12 mouse cellular contexts compared by ENCODE assay signal in genomic region chrY:90733656-90734333, GRCm38 (mm10). TPM values are rescaled to one million over a fixed set of nuclear protein-coding genes. Genes with fewer than 3 reads are reported as not detected.
DNase-seq lines count a peak whose midpoint lies in the region.
"Had no signal": no experiment of that assay in that cellular context is flagged by ENCODE, and none has a peak within 500 bp of the region (broad histone marks: within the 10 kb centered on the region; RNA-seq: fewer than 3 reads in every experiment).

No protein-coding gene starts in this region.

- peak; percentile 57 for DNase-seq in ES-CJ7 (ENCODE audit: low read depth, low spot score)
- peak; percentile 7 for DNase-seq in adrenal gland, adult 8-10 months
- peak; percentile 55 to 61 for DNase-seq in cerebellum, postnatal 4 days (ENCODE audit: low spot score in 2 of 2)
- peak; percentile 18 for DNase-seq in induced T-regulatory cell, adult 2 months (ENCODE audit: low read depth)
- DNase-seq in layer of hippocampus, adult 9-11 months = peak; percentile 32
- DNase-seq in retina, embryonic 14.5 days (ENCODE audit: low spot score) = peak; percentile 34
- peak; percentile 55 to 75 for DNase-seq in spleen, postnatal 4 days (ENCODE audit: low spot score in 2 of 2)
- DNase-seq in urinary bladder, postnatal 25 days (ENCODE audit: low spot score) = peak; percentile 40

RNA-seq across cellular contexts. Expression of gene Gm21860, which starts 20.8 kb away (rescaled TPM):
- not detected for total RNA-seq in adrenal gland, adult 8-10 months (2022)
- total RNA-seq: adrenal gland, postnatal 4 days; layer of hippocampus, postnatal 14 days; left cerebral cortex, postnatal 4 days; megakaryocyte progenitor cell, adult 5-6 weeks had no signal

RNA-seq across cellular contexts. Expression of gene Gm47283, which starts 50.7 kb away (rescaled TPM):
- not detected for total RNA-seq in adrenal gland, adult 8-10 months (2022)
- total RNA-seq: adrenal gland, postnatal 4 days; layer of hippocampus, postnatal 14 days; left cerebral cortex, postnatal 4 days; megakaryocyte progenitor cell, adult 5-6 weeks had no signal

Comparison
In these comparisons a context has a peak if more than half of its experiments do, and no peak if none do; other contexts are left out.
1. Peak in every context shown above with its lines: DNase-seq.
2. DNase-seq: peak in every context shown above with its lines; median percentile 65 in spleen, postnatal 4 days; 58 in cerebellum, postnatal 4 days; 57 in ES-CJ7; 40 in urinary bladder, postnatal 25 days; 34 in retina, embryonic 14.5 days; 32 in layer of hippocampus, adult 9-11 months; 18 in induced T-regulatory cell, adult 2 months; 7 in adrenal gland, adult 8-10 months.